Mouse (Mus musculus) lung, embryonic 14.5 days (tissue): ENCODE data around the gene Notch4. TPM values are rescaled to one million over a fixed set of nuclear protein-coding genes. Genes with fewer than 3 reads are reported as not detected.

Experiments
- ATAC-seq: fragments of 200-750 bp; cut with Nextera tagmentation; 2 replicates; pipeline ENCODE4 v1.8.0; 2017; ENCODE audit warnings: mild to moderate bottlenecking, moderate TSS enrichment, moderate library complexity; ENCODE audit not compliant: insufficient read depth
- DNase-seq: peaks from one replicate; pipeline ENCODE4 v3.0.0-alpha.2; 2015
- H3K27ac ChIP-seq: fragments of 300-500 bp; sonication (generic); 2 replicates; pipeline ENCODE4 v1.5.1; 2014; ENCODE audit warnings: low read depth, mild to moderate bottlenecking, moderate library complexity
- H3K27me3 ChIP-seq: fragments of 300-500 bp; sonication (generic); 2 replicates; pipeline ENCODE4 v1.6.1; 2014; ENCODE audit warnings: low read length, control low read depth; ENCODE audit not compliant: insufficient read depth
- H3K36me3 ChIP-seq: fragments of 300-500 bp; sonication (generic); 2 replicates; pipeline ENCODE4 v1.6.1; 2014; ENCODE audit warnings: control low read depth; ENCODE audit not compliant: insufficient read depth
- H3K4me1 ChIP-seq: fragments of 300-500 bp; sonication (generic); 2 replicates; pipeline ENCODE4 v1.6.1; 2014; ENCODE audit warnings: antibody characterized with exemption, control low read depth; ENCODE audit not compliant: insufficient read depth
- H3K4me2 ChIP-seq: fragments of 300-500 bp; sonication (generic); 2 replicates; pipeline ENCODE4 v1.6.1; 2014; ENCODE audit warnings: mild to moderate bottlenecking
- H3K4me3 ChIP-seq: fragments of 300-500 bp; sonication (generic); 2 replicates; pipeline ENCODE4 v1.5.1; 2014; ENCODE audit warnings: low read depth, low read length
- H3K9ac ChIP-seq: fragments of 300-500 bp; sonication (generic); 2 replicates; pipeline ENCODE4 v1.6.1; 2014
- H3K9me3 ChIP-seq: fragments of 300-500 bp; sonication (generic); 2 replicates; pipeline ENCODE4 v1.6.1; 2016; ENCODE audit warnings: low read depth, low read length, control low read depth
- CTCF ChIP-seq: IDR thresholded peaks from 2 replicates; pipeline ENCODE4 v1.5.1; 2016; ENCODE audit warnings: antibody characterized with exemption, low read depth
- WGBS: fragments of 180-500 bp; shearing (Covaris S2); extraction: QIAGEN DNeasy Blood & Tissue Kit; methylation state at CpG from one replicate; pipeline ENCODE4 v1.1.7; 2014; 5-methylcytosine and 5-hydroxymethylcytosine counted together
- polyA plus RNA-seq: library from polyadenylated mRNA; unstranded; fragments of >200 nt; fragmentation: Nextera tagmentation; extraction: Ambion mirVana; gene quantifications from 2 replicates; pipeline ENCODE4 v1.2.1, GENCODE M21; 2014

Notch4 gene
- polyA plus RNA-seq, 1 experiment from 2014 or later: 8.5 TPM

DNA sequence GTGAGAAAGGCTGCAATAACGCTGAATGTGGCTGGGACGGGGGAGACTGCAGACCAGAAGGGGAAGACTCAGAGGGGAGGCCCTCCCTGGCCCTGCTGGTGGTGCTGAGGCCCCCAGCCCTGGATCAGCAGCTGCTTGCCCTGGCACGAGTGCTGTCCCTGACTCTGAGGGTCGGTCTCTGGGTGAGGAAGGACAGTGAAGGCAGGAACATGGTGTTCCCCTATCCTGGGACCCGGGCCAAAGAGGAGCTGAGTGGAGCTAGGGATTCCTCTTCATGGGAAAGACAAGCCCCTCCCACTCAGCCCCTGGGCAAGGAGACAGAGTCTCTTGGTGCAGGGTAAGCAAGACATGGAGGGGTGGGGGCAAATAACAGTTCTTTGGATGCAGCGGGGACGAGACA is 19.3 kb downstream of the Notch4 start:
- H3K9ac ChIP-seq: no peak overlapping the region
- TF ChIP-seq CTCF: no peak
- peaks cover 14% of the 10 kb centered on the region; the same call in 1 of the 2 replicates for H3K4me1 ChIP-seq
- H3K9me3 ChIP-seq: no peaks in the 10 kb centered on the region
- 56% methylated on average over 7 of the region's 7 CpGs for WGBS
- no peak overlapping the region for H3K4me3 ChIP-seq
- DNase-seq (no peak), ATAC-seq (no peak)
- no peaks in the 10 kb centered on the region for H3K36me3 ChIP-seq
- H3K4me2 ChIP-seq: no peak overlapping the region
- no peaks in the 10 kb centered on the region for H3K27me3 ChIP-seq
- no peak overlapping the region for H3K27ac ChIP-seq

DNA sequence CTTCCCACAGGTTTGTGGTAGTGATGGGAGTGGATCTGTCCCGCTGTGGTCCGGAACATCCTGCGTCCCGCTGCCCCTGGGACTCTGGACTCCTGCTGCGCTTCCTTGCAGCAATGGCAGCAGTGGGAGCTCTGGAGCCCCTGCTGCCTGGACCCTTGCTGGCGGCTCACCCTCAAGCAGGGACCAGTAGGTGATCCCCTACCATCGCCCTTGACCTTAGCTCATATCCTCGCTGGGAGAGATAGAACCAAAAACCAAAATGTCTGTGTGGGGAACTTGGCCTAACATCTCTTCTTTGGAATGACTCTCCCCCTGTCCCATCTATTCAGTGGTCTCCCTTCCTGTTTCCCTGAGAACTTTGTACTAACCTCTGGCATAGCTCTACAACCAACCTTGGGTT is 19.8 kb downstream of the Notch4 start:
- DNase-seq (no peak), ATAC-seq (no peak)
- Histone ChIP-seq H3K9me3 (no peaks in the 10 kb centered on the region), H3K27ac (no peak overlapping the region), H3K4me2 (no peak overlapping the region), H3K9ac (no peak overlapping the region), H3K36me3 (no peaks in the 10 kb centered on the region), H3K4me3 (no peak overlapping the region), H3K4me1 (peaks cover 14% of the 10 kb centered on the region; the same call in 1 of the 2 replicates), H3K27me3 (no peaks in the 10 kb centered on the region)
- WGBS: 84% methylated on average over 8 of the region's 8 CpGs
- TF ChIP-seq CTCF: no peak

DNA sequence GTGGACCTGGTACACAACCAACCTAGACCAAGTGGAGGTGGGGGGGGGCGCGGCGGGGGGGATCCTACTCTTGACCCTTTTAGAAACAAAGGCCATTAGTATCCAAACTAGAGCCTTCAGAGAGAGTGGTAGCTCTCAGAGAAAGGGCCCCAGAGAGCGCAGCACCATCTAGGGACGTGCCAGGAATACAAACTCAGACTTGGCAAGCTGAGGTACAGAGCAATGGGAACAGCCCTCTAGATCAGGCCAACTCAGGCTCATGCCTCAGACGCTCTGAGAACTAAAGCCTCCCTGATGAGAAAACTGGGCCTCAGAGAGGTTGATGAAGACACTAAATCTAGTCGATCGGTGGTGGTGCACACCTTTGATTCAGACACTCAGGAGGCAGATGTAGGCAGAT is 21.1 kb downstream of the Notch4 start:
- Histone ChIP-seq H3K4me2 (no peak overlapping the region), H3K27me3 (no peaks in the 10 kb centered on the region), H3K4me1 (peaks cover 24% of the 10 kb centered on the region), H3K9me3 (no peaks in the 10 kb centered on the region), H3K27ac (no peak overlapping the region), H3K36me3 (no peaks in the 10 kb centered on the region), H3K9ac (no peak overlapping the region), H3K4me3 (no peak overlapping the region)
- no peak for TF ChIP-seq CTCF
- DNase-seq: no peak
- no peak for ATAC-seq
- WGBS: 89% methylated on average over 8 of the region's 8 CpGs

DNA sequence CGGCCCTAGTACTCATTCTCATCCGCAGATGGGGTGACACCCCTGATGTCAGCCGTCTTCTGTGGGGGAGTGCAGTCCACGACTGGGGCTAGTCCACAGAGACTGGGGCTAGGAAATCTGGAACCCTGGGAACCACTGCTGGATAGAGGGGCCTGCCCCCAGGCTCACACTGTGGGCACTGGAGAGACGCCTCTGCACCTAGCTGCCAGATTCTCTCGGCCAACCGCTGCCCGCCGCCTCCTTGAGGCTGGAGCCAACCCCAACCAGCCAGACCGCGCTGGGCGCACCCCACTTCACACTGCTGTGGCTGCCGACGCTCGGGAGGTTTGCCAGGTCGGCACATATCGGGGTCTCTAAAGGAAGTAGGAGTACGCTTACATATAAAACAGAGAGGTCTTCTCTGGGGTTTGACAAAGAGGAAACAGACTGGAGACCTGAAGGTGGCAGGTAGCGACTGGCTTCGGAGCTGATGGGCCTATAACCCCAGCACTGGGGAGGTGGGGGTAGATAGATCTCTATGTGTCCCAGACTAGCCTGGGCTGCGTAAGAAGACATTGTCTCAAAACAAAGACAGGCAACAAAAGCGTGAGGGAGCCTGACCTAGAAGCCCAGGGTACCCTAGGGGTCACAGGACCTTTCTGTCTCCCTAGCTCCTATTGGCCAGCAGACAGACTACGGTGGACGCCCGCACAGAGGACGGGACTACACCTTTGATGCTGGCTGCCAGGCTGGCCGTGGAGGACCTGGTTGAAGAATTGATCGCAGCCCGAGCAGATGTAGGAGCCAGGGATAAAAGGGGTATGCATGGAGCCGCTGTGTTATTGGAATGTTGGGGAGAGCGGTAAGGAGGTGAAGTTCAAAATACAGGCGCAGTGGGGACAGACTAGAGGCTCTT is 22.1 kb downstream of the Notch4 start:
- WGBS: 23% methylated on average over 32 of the region's 32 CpGs
- DNase-seq (peak; percentile 30), ATAC-seq (peak; percentile 3)
- Histone ChIP-seq H3K4me3 (peak overlapping the region; percentile 75), H3K4me2 (peak overlapping the region; percentile 97), H3K9ac (peak overlapping the region; percentile 91), H3K4me1 (peaks cover 34% of the 10 kb centered on the region), H3K36me3 (no peaks in the 10 kb centered on the region), H3K27me3 (no peaks in the 10 kb centered on the region), H3K9me3 (no peaks in the 10 kb centered on the region), H3K27ac (peak overlapping the region; percentile 96)
- no peak for TF ChIP-seq CTCF

DNA sequence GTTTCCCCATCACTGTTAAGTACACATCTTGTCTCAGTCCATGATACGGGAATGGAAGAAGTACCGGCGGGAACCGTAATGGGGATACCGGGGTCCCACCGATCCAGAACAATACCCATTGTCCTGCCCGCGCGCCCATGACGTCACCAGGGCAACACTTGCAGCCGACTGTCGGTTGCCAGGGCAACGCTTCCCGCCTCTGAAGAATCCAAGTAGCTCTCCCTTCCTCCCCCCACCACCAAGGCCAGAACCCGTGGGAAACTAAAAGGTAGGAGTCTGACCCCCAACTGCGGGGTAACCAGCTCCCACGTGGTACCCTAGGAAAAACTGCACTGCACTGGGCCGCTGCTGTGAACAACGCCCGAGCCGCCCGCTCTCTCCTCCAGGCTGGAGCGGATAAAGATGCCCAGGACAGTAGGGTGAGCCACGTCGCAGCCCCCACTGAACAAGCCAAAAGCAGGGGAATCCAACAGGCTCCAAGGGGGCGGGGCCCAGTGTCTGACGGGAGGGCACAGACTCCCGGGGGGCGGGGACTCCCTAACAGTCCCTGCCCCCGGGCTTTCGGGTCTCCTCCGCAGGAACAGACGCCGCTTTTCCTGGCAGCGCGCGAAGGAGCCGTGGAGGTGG is 22.8 kb downstream of the Notch4 start:
- peak; percentile 96 for DNase-seq
- peak; percentile 88 for ATAC-seq
- Histone ChIP-seq H3K27ac (peak overlapping the region; percentile 96), H3K4me3 (peak overlapping the region; percentile 75), H3K4me1 (peaks cover 39% of the 10 kb centered on the region), H3K9ac (peak overlapping the region; percentile 91), H3K27me3 (no peaks in the 10 kb centered on the region), H3K4me2 (peak overlapping the region; percentile 97), H3K9me3 (no peaks in the 10 kb centered on the region), H3K36me3 (no peaks in the 10 kb centered on the region)
- TF ChIP-seq CTCF: no peak
- WGBS: under 1% methylated on average over 38 of the region's 38 CpGs

- no peak for TF ChIP-seq CTCF
- peak overlapping the region; percentile 91 for H3K9ac ChIP-seq
- H3K27me3 ChIP-seq: no peaks in the 10 kb centered on the region
- H3K36me3 ChIP-seq: no peaks in the 10 kb centered on the region
- H3K4me1 ChIP-seq: peaks cover 39% of the 10 kb centered on the region
- DNase-seq: peak; percentile 98
- peak; percentile 82 for ATAC-seq
- H3K4me3 ChIP-seq: peak overlapping the region; percentile 75
- under 1% methylated on average over 50 of the region's 50 CpGs for WGBS
- H3K27ac ChIP-seq: peak overlapping the region; percentile 96
- no peaks in the 10 kb centered on the region for H3K9me3 ChIP-seq
- H3K4me2 ChIP-seq: peak overlapping the region; percentile 97
These were observed 23.3 kb downstream of the Notch4 start for GRCm38 (mm10) chr17:34587423-34587811.

DNA sequence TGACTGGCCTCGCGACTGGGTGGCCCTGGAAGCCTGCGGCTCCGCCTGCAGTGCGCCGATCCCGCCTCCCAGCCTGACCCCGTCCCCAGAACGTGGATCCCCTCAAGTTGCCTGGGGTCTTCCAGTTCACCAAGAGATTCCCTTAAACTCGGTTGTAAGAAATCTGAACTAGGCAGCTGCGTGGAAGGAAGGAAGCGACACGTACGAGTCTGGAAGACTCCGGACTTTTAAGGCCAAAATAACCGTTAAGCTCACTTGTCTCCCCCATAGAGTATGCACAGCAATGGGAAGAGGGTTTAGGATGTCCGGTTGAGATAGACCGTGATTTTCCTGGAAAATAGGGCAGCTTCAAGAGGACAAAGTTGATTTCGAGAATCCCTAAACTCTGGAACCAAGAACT is 23.7 kb downstream of the Notch4 start:
- H3K27me3 ChIP-seq: no peaks in the 10 kb centered on the region
- no peaks in the 10 kb centered on the region for H3K36me3 ChIP-seq
- WGBS: 2% methylated on average over 19 of the region's 19 CpGs
- DNase-seq (peak; percentile 26), ATAC-seq (no peak)
- H3K4me3 ChIP-seq: peak overlapping the region; percentile 75
- no peaks in the 10 kb centered on the region for H3K9me3 ChIP-seq
- H3K9ac ChIP-seq: peak overlapping the region; percentile 91
- peak overlapping the region; percentile 97 for H3K4me2 ChIP-seq
- TF ChIP-seq CTCF: no peak
- peak overlapping the region; percentile 96 for H3K27ac ChIP-seq
- H3K4me1 ChIP-seq: peaks cover 39% of the 10 kb centered on the region
